Mouse (Mus musculus) cortical plate, adult 2 months (tissue): Measurements from ENCODE around the gene Gm49320.

ENCODE experiments used
- CTCF ChIP-seq: fragments of 200-500 bp; IDR thresholded peaks from 2 replicates; pipeline ENCODE4 v1.5.1; 2011; ENCODE audit warnings: mild to moderate bottlenecking, control low read depth, low read length; ENCODE audit not compliant: insufficient read depth; ENCODE audit errors: extremely low read depth
- POLR2A ChIP-seq: fragments of 200-500 bp; IDR thresholded peaks from 2 replicates; pipeline ENCODE4 v1.6.1; 2011; ENCODE audit warnings: mild to moderate bottlenecking, low read length, control low read depth; ENCODE audit not compliant: insufficient read depth; ENCODE audit errors: extremely low read depth

GRCm38 (mm10) chr8:4247951-4248540, 9.4 kb downstream of the Gm49320 start, which contains the start of gene Tgfbr3l:
- no peak for TF ChIP-seq CTCF
- no peak for TF ChIP-seq POLR2A
